Mouse (Mus musculus): ENCODE measurements around the gene Mafk.

GRCm38 (mm10) chr5:139745771-139746170 lies 45.5 kb upstream of the Mafk start:
- TF ChIP-seq FLI1 (IDR thresholded peaks at IDR 0.05; ENCODE audit: low read length) (no peak), GATA1 (IDR thresholded peaks at IDR 0.05; ENCODE audit: borderline replicate concordance, low read length) (no peak)
